8 mouse cellular contexts compared by ENCODE assay signal in the genomic region with DNA sequence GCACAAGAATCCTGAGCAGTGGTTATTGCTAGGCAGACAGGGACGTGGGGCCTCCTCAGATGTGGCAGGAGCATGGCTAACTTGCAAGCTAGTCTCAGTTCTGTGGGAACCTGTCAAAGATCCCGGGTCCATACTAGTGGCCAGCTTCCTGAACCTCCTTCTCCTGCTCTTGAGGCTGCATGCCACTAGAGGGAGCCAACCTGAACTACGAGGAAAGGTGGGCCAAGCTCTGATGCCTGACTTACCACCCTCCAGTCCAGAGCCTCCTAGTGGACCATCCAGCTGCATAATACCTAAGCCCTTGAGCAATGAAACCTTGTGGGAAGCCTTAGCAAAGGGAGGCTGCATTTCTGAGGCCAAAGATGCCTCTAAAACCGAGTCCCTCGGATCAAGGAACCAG. TPM values are rescaled to one million over a fixed set of nuclear protein-coding genes. Genes with fewer than 3 reads are reported as not detected.
DNase-seq lines count a peak whose midpoint lies in the region; TF ChIP-seq lines count a peak whose summit lies in the region.

No protein-coding gene starts in this region.

- no peak overlapping the region for H3K4me3 ChIP-seq in E14TG2a.4 (replicated peaks; ENCODE audit: low read length)

- TF ChIP-seq CTCF in E14TG2a.4 (conservative IDR thresholded peaks at IDR 0.05; ENCODE audit: low read length), result peak; percentile 73

- peak; percentile 80 for DNase-seq in adrenal gland, postnatal 10 days
- peak; percentile 72 for DNase-seq in embryo, embryonic 9.5 days (ENCODE audit: extremely low spot score)
- peak; percentile 80 to 87 for DNase-seq in heart, postnatal 10 days
- DNase-seq in kidney, postnatal 4 days, result peak; percentile 85 to 89
- peak; percentile 82 for DNase-seq in lung, postnatal 25 days (ENCODE audit: low spot score)
- DNase-seq in retina, postnatal 7 days (ENCODE audit: low read depth, low spot score), result peak; percentile 60
- peak; percentile 39 for DNase-seq in urinary bladder, adult 2 months (ENCODE audit: low spot score)

- peaks cover 64% of the 10 kb centered on the region for H3K36me3 ChIP-seq in E14TG2a.4 (ENCODE audit: insufficient read depth, low read length)

- peaks cover 14% of the 10 kb centered on the region for H3K4me1 ChIP-seq in E14TG2a.4 (replicated peaks; ENCODE audit: low read depth, low read length)

- no peaks in the 10 kb centered on the region for H3K27me3 ChIP-seq in E14TG2a.4 (ENCODE audit: insufficient read depth, low read length)

- H3K9me3 ChIP-seq in E14TG2a.4 (ENCODE audit: low read length), result no peaks in the 10 kb centered on the region

- intact Hi-C loops in heart, postnatal 10 days (cut with DNase I), result loop anchor here (1.0 kb wide), 1 partner anchor 111 kb away; no protein-coding TSS in a partner anchor

RNA-seq across cellular contexts. Expression of gene Nsmce1, which starts 21.5 kb away (rescaled TPM):
- 10 to 100 TPM; 42.2 to 46.4 TPM for total RNA-seq in adrenal gland, postnatal 10 days (2021)
- 10 to 100 TPM; 43.6 to 45.8 TPM for total RNA-seq in heart, postnatal 10 days (2021)
- 57.6 and 57.9 TPM in 2 replicates for polyA plus RNA-seq in urinary bladder, adult 2 months (2012; rRNA removed)

RNA-seq across cellular contexts. Expression of gene Kdm8, which starts 25.5 kb away (rescaled TPM):
- 1 to 10 TPM; 3.2 to 4.8 TPM for total RNA-seq in adrenal gland, postnatal 10 days (2021)
- total RNA-seq in heart, postnatal 10 days (2021), result 1 to 10 TPM; 3.7 to 3.9 TPM
- 5.8 and 6.2 TPM in 2 replicates for polyA plus RNA-seq in urinary bladder, adult 2 months (2012; rRNA removed)
